Mouse (Mus musculus) forebrain, postnatal 0 days (tissue): ENCODE measurements at regions not wholly inside any gene's neighbourhood (a gene's known extent, or its start where the extent isn't known, plus 50 kb on each side); places are given as distances from the start of the nearest gene placed in this dataset.

ENCODE experiments used
- ATAC-seq: fragments of 200-750 bp; cut with Nextera tagmentation; 2 replicates; pipeline ENCODE4 v1.8.0; 2017; ENCODE audit warnings: mild to moderate bottlenecking, moderate library complexity
- DNase-seq: peaks from one replicate; pipeline ENCODE4 v3.0.0-alpha.2; 2015
- H3K27ac ChIP-seq: fragments of 300-500 bp; sonication (generic); 2 replicates; pipeline ENCODE4 v1.5.1; 2014; ENCODE audit warnings: low read depth, mild to moderate bottlenecking, antibody characterized with exemption, low read length, moderate library complexity, mixed read lengths
- H3K27me3 ChIP-seq: fragments of 300-500 bp; sonication (generic); 2 replicates; pipeline ENCODE4 v1.6.1; 2014; ENCODE audit warnings: mild to moderate bottlenecking, low read length, mixed read lengths; ENCODE audit not compliant: insufficient read depth
- H3K36me3 ChIP-seq: fragments of 300-500 bp; sonication (generic); 2 replicates; pipeline ENCODE4 v1.6.1; 2014; ENCODE audit warnings: mild to moderate bottlenecking, moderate library complexity; ENCODE audit not compliant: insufficient read depth
- H3K4me1 ChIP-seq: fragments of 300-500 bp; sonication (generic); 2 replicates; pipeline ENCODE4 v1.6.1; 2014; ENCODE audit warnings: antibody characterized with exemption; ENCODE audit not compliant: insufficient read depth
- H3K4me2 ChIP-seq: fragments of 300-500 bp; sonication (generic); 2 replicates; pipeline ENCODE4 v1.6.1; 2014; ENCODE audit warnings: low read depth, mild to moderate bottlenecking, moderate library complexity
- H3K4me3 ChIP-seq: fragments of 300-500 bp; sonication (generic); 2 replicates; pipeline ENCODE4 v1.5.1; 2014; ENCODE audit warnings: low read depth, low read length, mixed read lengths
- H3K9ac ChIP-seq: fragments of 300-500 bp; sonication (generic); 2 replicates; pipeline ENCODE4 v1.6.1; 2014; ENCODE audit warnings: mild to moderate bottlenecking
- H3K9me3 ChIP-seq: fragments of 300-500 bp; sonication (generic); 2 replicates; pipeline ENCODE4 v1.6.1; 2016; ENCODE audit warnings: low read length
- CTCF ChIP-seq: sonication (generic); IDR thresholded peaks from 2 replicates; pipeline ENCODE4 v1.5.1; 2016; ENCODE audit warnings: antibody characterized with exemption, control low read depth, low read depth
- WGBS: fragments of 180-500 bp; shearing (Covaris S2); extraction: QIAGEN DNeasy Blood & Tissue Kit; methylation state at CpG from one replicate; pipeline ENCODE4 v1.1.7; 2014; 5-methylcytosine and 5-hydroxymethylcytosine counted together

- Histone ChIP-seq H3K4me2 (no peak overlapping the region), H3K27me3 (no peaks in the 10 kb centered on the region), H3K4me1 (no peaks in the 10 kb centered on the region), H3K9me3 (no peaks in the 10 kb centered on the region), H3K27ac (no peak overlapping the region), H3K9ac (no peak overlapping the region), H3K4me3 (no peak overlapping the region), H3K36me3 (no peaks in the 10 kb centered on the region)
- DNase-seq (no peak), ATAC-seq (no peak)
- WGBS, result 80% methylated on average over 4 of the region's 4 CpGs
- TF ChIP-seq CTCF, result no peak
Measured at GRCm38 (mm10) chr10:21672171-21672570, 79.2 kb downstream of the 1700020N01Rik start.

GRCm38 (mm10) chr10:21672666-21673065 is 79.7 kb downstream of the 1700020N01Rik start:
- WGBS, result 95% methylated on average over 5 of the region's 5 CpGs
- Histone ChIP-seq H3K36me3 (no peaks in the 10 kb centered on the region), H3K27me3 (no peaks in the 10 kb centered on the region), H3K9ac (no peak overlapping the region), H3K4me2 (no peak overlapping the region), H3K4me1 (no peaks in the 10 kb centered on the region), H3K9me3 (no peaks in the 10 kb centered on the region), H3K27ac (no peak overlapping the region), H3K4me3 (no peak overlapping the region)
- ATAC-seq, result no peak
- TF ChIP-seq CTCF, result no peak
- DNase-seq, result no peak

- no peaks in the 10 kb centered on the region for H3K27me3 ChIP-seq
- 76% methylated on average over 1 of the region's 1 CpGs for WGBS
- H3K4me2 ChIP-seq, result no peak overlapping the region
- no peak for TF ChIP-seq CTCF
- H3K36me3 ChIP-seq, result no peaks in the 10 kb centered on the region
- no peaks in the 10 kb centered on the region for H3K9me3 ChIP-seq
- H3K9ac ChIP-seq, result no peak overlapping the region
- H3K4me1 ChIP-seq, result no peaks in the 10 kb centered on the region
- peak; percentile 20; the same call in 1 of the 2 replicates for ATAC-seq
- H3K4me3 ChIP-seq, result no peak overlapping the region
- no peak for DNase-seq
- H3K27ac ChIP-seq, result no peak overlapping the region
Measured at GRCm38 (mm10) chr10:21673831-21674230, 80.9 kb downstream of the 1700020N01Rik start.

- Histone ChIP-seq H3K9ac (no peak overlapping the region), H3K9me3 (no peaks in the 10 kb centered on the region), H3K27ac (no peak overlapping the region), H3K27me3 (no peaks in the 10 kb centered on the region), H3K36me3 (no peaks in the 10 kb centered on the region), H3K4me2 (no peak overlapping the region), H3K4me1 (no peaks in the 10 kb centered on the region), H3K4me3 (no peak overlapping the region)
- no peak for TF ChIP-seq CTCF
- 96% methylated on average over 14 of the region's 14 CpGs for WGBS
- no peak for ATAC-seq
- no peak for DNase-seq
Measured at GRCm38 (mm10) chr10:21675786-21676185, 82.8 kb downstream of the 1700020N01Rik start.

GRCm38 (mm10) chr10:21677911-21678310 is 85.0 kb downstream of the 1700020N01Rik start:
- ATAC-seq, result no peak
- no peak overlapping the region for H3K4me2 ChIP-seq
- no peaks in the 10 kb centered on the region for H3K9me3 ChIP-seq
- H3K9ac ChIP-seq, result no peak overlapping the region
- H3K4me3 ChIP-seq, result no peak overlapping the region
- H3K27ac ChIP-seq, result no peak overlapping the region
- WGBS, result 95% methylated on average over 9 of the region's 9 CpGs
- H3K36me3 ChIP-seq, result no peaks in the 10 kb centered on the region
- H3K4me1 ChIP-seq, result no peaks in the 10 kb centered on the region
- no peak for TF ChIP-seq CTCF
- H3K27me3 ChIP-seq, result no peaks in the 10 kb centered on the region
- no peak for DNase-seq

GRCm38 (mm10) chr10:21678372-21678771 is 85.4 kb downstream of the 1700020N01Rik start:
- no peak overlapping the region for H3K9ac ChIP-seq
- no peaks in the 10 kb centered on the region for H3K9me3 ChIP-seq
- no peaks in the 10 kb centered on the region for H3K36me3 ChIP-seq
- H3K27ac ChIP-seq, result no peak overlapping the region
- no peak overlapping the region for H3K4me3 ChIP-seq
- no peak overlapping the region for H3K4me2 ChIP-seq
- 0 out of 2 replicates have a peak, but pooled peaks cover under 1% of the 10 kb centered on the region for H3K4me1 ChIP-seq
- no peak for DNase-seq
- no peak for ATAC-seq
- 88% methylated on average over 6 of the region's 6 CpGs for WGBS
- no peaks in the 10 kb centered on the region for H3K27me3 ChIP-seq
- no peak for TF ChIP-seq CTCF

- ATAC-seq (no peak), DNase-seq (no peak)
- Histone ChIP-seq H3K36me3 (no peaks in the 10 kb centered on the region), H3K9me3 (no peaks in the 10 kb centered on the region), H3K4me3 (no peak overlapping the region), H3K9ac (no peak overlapping the region), H3K4me2 (no peak overlapping the region), H3K27me3 (no peaks in the 10 kb centered on the region), H3K4me1 (peaks cover 6% of the 10 kb centered on the region; the same call in 1 of the 2 replicates), H3K27ac (no peak overlapping the region)
- WGBS, result 73% methylated on average over 10 of the region's 10 CpGs
- no peak for TF ChIP-seq CTCF
Measured at GRCm38 (mm10) chr10:21678811-21679451, 86.0 kb downstream of the 1700020N01Rik start.
